Mouse (Mus musculus) MEL (cell line): Measurements from ENCODE around the gene Mical3. TPM values are rescaled to one million over a fixed set of nuclear protein-coding genes. Genes with fewer than 3 reads are reported as not detected.

ENCODE experiments used
- DNase-seq: peaks from one replicate; pipeline ENCODE4 v3.0.0; 2011; ENCODE audit warnings: low read depth, low spot score
- H3K27ac ChIP-seq: 2 replicates; pipeline ENCODE4 v1.5.1; 2012; ENCODE audit warnings: low read depth, mild to moderate bottlenecking, control low read depth, low read length, moderate library complexity; ENCODE audit not compliant: control insufficient read depth
- H3K27me3 ChIP-seq, 2 experiments: fragments of 150-350 bp in 1 of 2; sonication (generic) in 1 of 2; 2 replicates each; pipeline ENCODE4 v1.6.1; 2012; ENCODE audit warnings: low read length in 2 of 2, mild to moderate bottlenecking in 2 of 2, improper control_type of control experiment in 1 of 2, moderate library complexity in 1 of 2; ENCODE audit not compliant: insufficient read depth in 2 of 2, control insufficient read depth in 1 of 2
- H3K36me3 ChIP-seq, 2 experiments: 2 replicates each; pipeline ENCODE4 v1.6.1; 2012 to 2014; ENCODE audit warnings: low read length in 2 of 2, improper control_type of control experiment in 1 of 2, inconsistent platforms in 1 of 2, mild to moderate bottlenecking in 1 of 2; ENCODE audit not compliant: insufficient read depth in 2 of 2, control insufficient read depth in 1 of 2
- H3K4me1 ChIP-seq, 2 experiments: fragments of 150-350 bp in 1 of 2; sonication (generic) in 1 of 2; 2 replicates each; pipeline ENCODE4 v1.6.1; 2012; ENCODE audit warnings: low read length in 2 of 2, improper control_type of control experiment in 1 of 2, mild to moderate bottlenecking in 1 of 2; ENCODE audit not compliant: insufficient read depth in 2 of 2, control insufficient read depth in 1 of 2
- H3K4me3 ChIP-seq, 2 experiments: fragments of 150-350 bp in 1 of 2; sonication (generic) in 1 of 2; 2 replicates each; pipeline ENCODE4 v1.5.1; 2012; ENCODE audit warnings: low read depth in 2 of 2, low read length in 2 of 2, mild to moderate bottlenecking in 2 of 2, moderate library complexity in 2 of 2, control low read depth in 1 of 2, improper control_type of control experiment in 1 of 2; ENCODE audit not compliant: control insufficient read depth in 1 of 2, insufficient read depth in 1 of 2
- H3K79me2 ChIP-seq: 2 replicates; pipeline ENCODE4 v1.6.1; 2012; ENCODE audit warnings: mild to moderate bottlenecking, low read length, moderate library complexity; ENCODE audit not compliant: control insufficient read depth, poor library complexity, insufficient read depth
- H3K9ac ChIP-seq: 2 replicates; pipeline ENCODE4 v1.6.1; 2012; ENCODE audit warnings: low read depth, mild to moderate bottlenecking, control low read depth, low read length, moderate library complexity; ENCODE audit not compliant: control insufficient read depth, poor library complexity, severe bottlenecking
- H3K9me3 ChIP-seq: fragments of 150-350 bp; sonication (generic); replicated peaks from 2 replicates; pipeline ENCODE4 v1.6.1; 2012; ENCODE audit warnings: mild to moderate bottlenecking, low read length, improper control_type of control experiment, moderate library complexity; ENCODE audit not compliant: insufficient read depth
- BHLHE40 ChIP-seq: IDR thresholded peaks from 2 replicates; pipeline ENCODE4 v1.6.1; 2012; ENCODE audit warnings: low read depth, mild to moderate bottlenecking, inconsistent platforms, low read length, improper control_type of control experiment, borderline replicate concordance
- CHD1 ChIP-seq: IDR thresholded peaks from 2 replicates; pipeline ENCODE4 v1.6.1; 2012; ENCODE audit warnings: low read depth, mild to moderate bottlenecking, inconsistent platforms, low read length, improper control_type of control experiment
- CHD2 ChIP-seq: IDR thresholded peaks from 2 replicates; pipeline ENCODE4 v1.6.1; 2011; ENCODE audit warnings: low read length, improper control_type of control experiment
- CTCF ChIP-seq, 3 experiments: IDR thresholded peaks in 2 of 3; conservative IDR thresholded peaks in 1 of 3; 2 replicates each; pipeline ENCODE4 v1.5.1; 2011 to 2012; ENCODE audit warnings: low read length in 3 of 3, low read depth in 2 of 3, mild to moderate bottlenecking in 2 of 3, improper control_type of control experiment in 1 of 3, inconsistent platforms in 1 of 3, mixed read lengths in 1 of 3, moderate library complexity in 1 of 3; ENCODE audit not compliant: control insufficient read depth in 1 of 3, insufficient read depth in 1 of 3, poor library complexity in 1 of 3, severe bottlenecking in 1 of 3
- E2F4 ChIP-seq: IDR thresholded peaks from 2 replicates; pipeline ENCODE4 v1.6.1; 2011; ENCODE audit warnings: low read depth, low read length, improper control_type of control experiment, borderline replicate concordance
- ELF1 ChIP-seq: IDR thresholded peaks from 2 replicates; pipeline ENCODE4 v1.6.1; 2014; ENCODE audit warnings: low read depth, mild to moderate bottlenecking, inconsistent platforms, low read length, improper control_type of control experiment, moderate library complexity
- EP300 ChIP-seq, 2 experiments: IDR thresholded peaks; 2 replicates each; pipeline ENCODE4 v1.6.1; 2011; ENCODE audit warnings: improper control_type of control experiment in 2 of 2, low read length in 2 of 2, low read depth in 1 of 2, mild to moderate bottlenecking in 1 of 2
- ETS1 ChIP-seq: IDR thresholded peaks from 2 replicates; pipeline ENCODE4 v1.6.1; 2012; ENCODE audit warnings: low read depth, mild to moderate bottlenecking, inconsistent platforms, low read length, improper control_type of control experiment, moderate library complexity
- GABPA ChIP-seq: IDR thresholded peaks from 2 replicates; pipeline ENCODE4 v1.6.1; 2012; ENCODE audit warnings: low read depth, mild to moderate bottlenecking, inconsistent platforms, low read length, improper control_type of control experiment, moderate library complexity
- GATA1 ChIP-seq: IDR thresholded peaks from 2 replicates; pipeline ENCODE4 v1.6.1; 2011; ENCODE audit warnings: low read depth, low read length, improper control_type of control experiment
- HCFC1 ChIP-seq: IDR thresholded peaks from 2 replicates; pipeline ENCODE4 v1.6.1; 2012; ENCODE audit warnings: low read depth, mild to moderate bottlenecking, inconsistent platforms, low read length, improper control_type of control experiment, moderate library complexity
- JUND ChIP-seq: IDR thresholded peaks from 2 replicates; pipeline ENCODE4 v1.6.1; 2011; ENCODE audit warnings: low read depth, mild to moderate bottlenecking, improper control_type of control experiment, low read length
- KAT2A ChIP-seq: conservative IDR thresholded peaks from 2 replicates; pipeline ENCODE4 v1.6.1; 2012; ENCODE audit warnings: low read depth, low read length, improper control_type of control experiment, inconsistent platforms
- MAFK ChIP-seq: IDR thresholded peaks from 2 replicates; pipeline ENCODE4 v1.6.1; 2011; ENCODE audit warnings: low read depth, mild to moderate bottlenecking, low read length, improper control_type of control experiment, borderline replicate concordance
- MAX ChIP-seq: IDR thresholded peaks from 2 replicates; pipeline ENCODE4 v1.6.1; 2011; ENCODE audit warnings: low read length, improper control_type of control experiment
- MEF2A ChIP-seq: IDR thresholded peaks from 2 replicates; pipeline ENCODE4 v1.6.1; 2014; ENCODE audit warnings: low read depth, mild to moderate bottlenecking, inconsistent platforms, low read length, improper control_type of control experiment; ENCODE audit not compliant: poor library complexity, insufficient replicate concordance, severe bottlenecking; ENCODE audit errors: extremely low read depth
- MXI1 ChIP-seq: IDR thresholded peaks from 2 replicates; pipeline ENCODE4 v1.6.1; 2011; ENCODE audit warnings: mild to moderate bottlenecking, low read depth, low read length, improper control_type of control experiment
- MYC ChIP-seq: IDR thresholded peaks from 2 replicates; pipeline ENCODE4 v1.6.1; 2011; ENCODE audit warnings: low read depth, mild to moderate bottlenecking, low read length, improper control_type of control experiment, moderate library complexity
- NRF1 ChIP-seq: IDR thresholded peaks from 2 replicates; pipeline ENCODE4 v1.6.1; 2014; ENCODE audit warnings: low read depth, mild to moderate bottlenecking, inconsistent platforms, low read length, improper control_type of control experiment, moderate library complexity; ENCODE audit not compliant: poor library complexity, insufficient read depth, severe bottlenecking
- POLR2A ChIP-seq, 2 experiments: IDR thresholded peaks; 2 replicates each; pipeline ENCODE4 v1.6.1; 2011 to 2012; ENCODE audit warnings: low read length in 2 of 2, mild to moderate bottlenecking in 2 of 2, control low read depth in 1 of 2, improper control_type of control experiment in 1 of 2, low read depth in 1 of 2, moderate library complexity in 1 of 2; ENCODE audit not compliant: control insufficient read depth in 1 of 2, insufficient read depth in 1 of 2, poor library complexity in 1 of 2
- POLR2AphosphoS5 ChIP-seq: IDR thresholded peaks from 2 replicates; pipeline ENCODE4 v1.6.1; 2012; ENCODE audit warnings: low read depth, borderline replicate concordance, mild to moderate bottlenecking, inconsistent platforms, low read length, moderate library complexity, mixed read lengths
- RAD21 ChIP-seq: IDR thresholded peaks from 2 replicates; pipeline ENCODE4 v1.6.1; 2011; ENCODE audit warnings: mild to moderate bottlenecking, low read depth, low read length, improper control_type of control experiment
- RCOR1 ChIP-seq: IDR thresholded peaks from 2 replicates; pipeline ENCODE4 v1.6.1; 2012; ENCODE audit warnings: low read depth, mild to moderate bottlenecking, inconsistent platforms, low read length, improper control_type of control experiment
- SMC3 ChIP-seq: IDR thresholded peaks from 2 replicates; pipeline ENCODE4 v1.6.1; 2011; ENCODE audit warnings: low read depth, low read length, improper control_type of control experiment
- TAL1 ChIP-seq: IDR thresholded peaks from 2 replicates; pipeline ENCODE4 v1.6.1; 2012; ENCODE audit warnings: mild to moderate bottlenecking, inconsistent platforms, low read length, moderate library complexity, mixed read lengths
- UBTF ChIP-seq: IDR thresholded peaks from 2 replicates; pipeline ENCODE4 v1.6.1; 2012; ENCODE audit warnings: low read depth, mild to moderate bottlenecking, inconsistent platforms, low read length, improper control_type of control experiment, moderate library complexity, borderline replicate concordance; ENCODE audit not compliant: insufficient read depth
- USF2 ChIP-seq, 2 experiments: IDR thresholded peaks; 2 replicates each; pipeline ENCODE4 v1.6.1; 2011 to 2012; ENCODE audit warnings: improper control_type of control experiment in 2 of 2, low read length in 2 of 2, borderline replicate concordance in 1 of 2, inconsistent platforms in 1 of 2, low read depth in 1 of 2, mild to moderate bottlenecking in 1 of 2; ENCODE audit not compliant: insufficient read depth in 1 of 2
- ZC3H11A ChIP-seq: IDR thresholded peaks from 2 replicates; pipeline ENCODE4 v1.6.1; 2012; ENCODE audit warnings: low read depth, mild to moderate bottlenecking, inconsistent platforms, low read length, improper control_type of control experiment
- ZKSCAN1 ChIP-seq: IDR thresholded peaks from 2 replicates; pipeline ENCODE4 v1.6.1; 2012; ENCODE audit warnings: low read depth, mild to moderate bottlenecking, inconsistent platforms, low read length, improper control_type of control experiment, moderate library complexity
- ZNF384 ChIP-seq: IDR thresholded peaks from 2 replicates; pipeline ENCODE4 v1.6.1; 2012; ENCODE audit warnings: low read depth, mild to moderate bottlenecking, inconsistent platforms, low read length, improper control_type of control experiment
- polyA plus RNA-seq, 2 experiments: library from polyadenylated mRNA; stranded (reverse) in 1 of 2; unstranded in 1 of 2; fragments of >175 nt in 1 of 2; fragments of >200 nt in 1 of 2; gene quantifications; 2 replicates each; pipeline versions ENCODE4 v1.2.1 to v1.2.4; 2012; ENCODE audit warnings: low replicate concordance in 2 of 2, low read depth in 1 of 2; ENCODE audit not compliant: insufficient read length in 2 of 2, insufficient read depth in 1 of 2, missing spikeins in 1 of 2
- total RNA-seq: library from RNA; depleted of rRNA; stranded (reverse); fragments of 300-350 nt; gene quantifications from 2 replicates; pipeline ENCODE4 v1.2.3, GENCODE M21; 2012

The Mical3 gene
- total and polyA plus RNA-seq, 3 experiments: 19.8 to 125 (median 31.4) TPM

- no peaks in the 10 kb centered on the region for H3K36me3 ChIP-seq
- no peaks in the 10 kb centered on the region for H3K4me1 ChIP-seq
- TF ChIP-seq E2F4 (no peak), ZNF384 (no peak)
- DNase-seq: no peak
- H3K9ac ChIP-seq: no peak overlapping the region
- H3K4me3 ChIP-seq: no peak overlapping the region
- H3K27me3 ChIP-seq: no peaks in the 10 kb centered on the region
- H3K27ac ChIP-seq: no peak overlapping the region
- no peaks in the 10 kb centered on the region for H3K79me2 ChIP-seq
- no peaks in the 10 kb centered on the region for H3K9me3 ChIP-seq
These were observed 12.6 kb downstream of the Mical3 start for GRCm38 (mm10) chr6:121117971-121118755.

DNA sequence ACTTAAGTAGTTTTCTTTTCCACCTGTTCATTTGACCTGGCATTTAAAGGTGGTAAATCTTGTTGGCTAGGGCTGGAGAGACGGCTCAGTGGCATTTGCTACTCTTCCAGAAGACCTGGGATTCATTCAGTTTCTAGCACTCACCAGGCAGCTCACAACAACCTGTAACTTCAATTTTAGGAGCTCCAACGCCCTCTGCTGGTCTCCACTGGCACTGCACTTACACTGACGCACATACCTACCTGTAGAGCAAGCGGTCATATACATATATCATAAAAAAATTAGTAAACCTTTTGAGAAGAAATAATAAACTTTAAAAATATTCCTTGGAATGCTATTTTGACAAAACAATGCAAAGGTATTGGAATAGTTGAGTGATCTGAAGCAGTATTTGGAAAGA, 13.7 kb downstream of the Mical3 start:
- Histone ChIP-seq H3K9ac (no peak overlapping the region), H3K4me1 (peaks cover 0 to 7% of the 10 kb centered on the region in 2 experiments; a peak in 3 of 4 replicates), H3K27me3 (no peaks in the 10 kb centered on the region), H3K4me3 (no peak overlapping the region), H3K36me3 (peaks cover 0 to 5% of the 10 kb centered on the region in 2 experiments; a peak in 2 of 4 replicates), H3K27ac (no peak overlapping the region), H3K9me3 (no peaks in the 10 kb centered on the region), H3K79me2 (no peaks in the 10 kb centered on the region)
- DNase-seq: peak; percentile 50
- no peak for TF ChIP-seq CHD2
- TF ChIP-seq HCFC1: no peak
- peak; percentile 66 for TF ChIP-seq RAD21
- TF ChIP-seq MAX: no peak
- no peak for TF ChIP-seq ETS1
- TF ChIP-seq MAFK: no peak
- peak; percentile 60 for TF ChIP-seq ZC3H11A
- no peak for TF ChIP-seq BHLHE40
- TF ChIP-seq ZNF384: no peak
- TF ChIP-seq CTCF (IDR thresholded peaks at IDR 0.05 in 2 of 3, conservative IDR thresholded peaks at IDR 0.05 in 1 of 3; ENCODE audit: control insufficient read depth in 1 of 3, insufficient read depth in 1 of 3, low read depth in 2 of 3, low read length in 3 of 3, poor library complexity in 1 of 3, severe bottlenecking in 1 of 3): peak; percentile 64 to 70 (median 68)
- no peak for TF ChIP-seq NRF1
- no peak for TF ChIP-seq E2F4
- no peak for TF ChIP-seq TAL1
- TF ChIP-seq UBTF: no peak
- TF ChIP-seq RCOR1: no peak
- TF ChIP-seq USF2 (IDR thresholded peaks at IDR 0.05; ENCODE audit: borderline replicate concordance in 1 of 2, insufficient read depth in 1 of 2, low read depth in 1 of 2, low read length in 2 of 2): no peak
- TF ChIP-seq SMC3: peak; percentile 66
- no peak for TF ChIP-seq ELF1
- no peak for TF ChIP-seq MEF2A
- no peak for TF ChIP-seq GABPA
- no peak for TF ChIP-seq POLR2A (IDR thresholded peaks at IDR 0.05; ENCODE audit: control insufficient read depth in 1 of 2, insufficient read depth in 1 of 2, low read depth in 1 of 2, low read length in 2 of 2, poor library complexity in 1 of 2)
- no peak for TF ChIP-seq ZKSCAN1
- TF ChIP-seq MYC: no peak
- no peak for TF ChIP-seq GATA1
- no peak for TF ChIP-seq POLR2AphosphoS5
- TF ChIP-seq JUND: no peak
- no peak for TF ChIP-seq CHD1
- no peak for TF ChIP-seq EP300 (IDR thresholded peaks at IDR 0.05; ENCODE audit: low read depth in 1 of 2, low read length in 2 of 2)
- no peak for TF ChIP-seq KAT2A
- TF ChIP-seq MXI1: no peak
